Mouse (Mus musculus) bone marrow macrophage, adult 2 months (primary cell): ENCODE measurements around the gene Arglu1.

ENCODE experiments used
- CTCF ChIP-seq: IDR thresholded peaks from 2 replicates; pipeline ENCODE4 v1.5.1; 2012; ENCODE audit warnings: low read depth, mild to moderate bottlenecking, low read length, moderate library complexity
- POLR2A ChIP-seq: IDR thresholded peaks from 2 replicates; pipeline ENCODE4 v1.6.1; 2012; ENCODE audit warnings: mild to moderate bottlenecking, low read depth, low read length, borderline replicate concordance

DNA sequence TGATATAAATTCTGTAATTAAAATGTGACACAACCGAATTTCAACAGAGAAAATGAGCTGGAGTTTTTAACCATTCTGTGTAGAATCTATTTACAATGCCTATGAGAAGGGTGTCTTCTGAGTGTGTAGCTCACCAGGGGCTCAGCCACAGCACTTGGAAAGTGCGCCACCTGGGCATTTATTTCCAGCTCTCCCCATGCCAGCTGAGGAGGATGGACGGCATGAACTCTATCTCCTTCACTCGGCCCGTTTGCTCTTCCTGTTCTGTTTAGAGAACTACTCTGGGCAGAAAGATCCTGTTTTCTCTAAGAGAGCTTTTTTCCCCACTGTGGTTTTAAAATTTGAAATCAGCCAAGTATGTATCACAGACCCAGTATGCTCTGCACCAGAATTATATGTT lies 37.0 kb downstream of the Arglu1 start:
- TF ChIP-seq CTCF, result no peak
- no peak for TF ChIP-seq POLR2A
